Mouse (Mus musculus) hindbrain, embryonic 14.5 days (tissue): Measurements from ENCODE around the gene Gzmg. TPM values are rescaled to one million over a fixed set of nuclear protein-coding genes. Genes with fewer than 3 reads are reported as not detected.

ENCODE experiments used
- polyA plus RNA-seq: library from polyadenylated mRNA; unstranded; fragments of >200 nt; fragmentation: Nextera tagmentation; extraction: Ambion mirVana; gene quantifications from 2 replicates; pipeline ENCODE4 v1.2.1, GENCODE M21; 2014

Gene Gzmg
- polyA plus RNA-seq, 1 experiment from 2014 or later = not detected

Other genes starting within 250 kb of the Gzmg start
- gene Cma1, start 214.9 kb downstream of the Gzmg start, polyA plus RNA-seq = 0.60 TPM in 1 of 2 replicates, not detected in the other
- gene Cma2, start 208.6 kb downstream of the Gzmg start, polyA plus RNA-seq = not detected in 2 replicates
- gene Mcpt1, start 141.6 kb downstream of the Gzmg start, polyA plus RNA-seq = not detected in 2 replicates
- gene Mcpt9, start 129.1 kb downstream of the Gzmg start, polyA plus RNA-seq = not detected in 2 replicates
- not detected in 2 replicates for gene Mcpt2, start 117.5 kb downstream of the Gzmg start, polyA plus RNA-seq
- gene Mcpt4, start 97.3 kb downstream of the Gzmg start, polyA plus RNA-seq = not detected in 2 replicates
- not detected in 2 replicates for gene Mcpt8, start 74.3 kb downstream of the Gzmg start, polyA plus RNA-seq
- not detected in 2 replicates for gene Ctsg, start 57.0 kb downstream of the Gzmg start, polyA plus RNA-seq
- gene Gzme, start 39.0 kb downstream of the Gzmg start, polyA plus RNA-seq = not detected in 2 replicates
- not detected in 2 replicates for gene Gzmd, start 27.0 kb downstream of the Gzmg start, polyA plus RNA-seq
- not detected in 2 replicates for gene Gzmn, start 15.0 kb upstream of the Gzmg start, polyA plus RNA-seq
- not detected in 2 replicates for gene Gzmf, start 51.8 kb upstream of the Gzmg start, polyA plus RNA-seq
- not detected in 2 replicates for gene Gzmc, start 75.1 kb upstream of the Gzmg start, polyA plus RNA-seq
- gene Gzmb, start 102.7 kb upstream of the Gzmg start, polyA plus RNA-seq = not detected in 2 replicates
- 0.29 and 0.35 TPM in 2 replicates for gene Atp12a, start 205.5 kb upstream of the Gzmg start, polyA plus RNA-seq
- gene Rnf17, start 243.0 kb upstream of the Gzmg start, polyA plus RNA-seq = 1.2 and 1.8 TPM in 2 replicates